Mouse (Mus musculus): ENCODE results near the gene Ttc7. TPM values are rescaled to one million over a fixed set of nuclear protein-coding genes. Genes with fewer than 3 reads are reported as not detected.

The Ttc7 gene
- polyA plus RNA-seq, 1 experiment from 2014 or later = 14.3 TPM

DNA sequence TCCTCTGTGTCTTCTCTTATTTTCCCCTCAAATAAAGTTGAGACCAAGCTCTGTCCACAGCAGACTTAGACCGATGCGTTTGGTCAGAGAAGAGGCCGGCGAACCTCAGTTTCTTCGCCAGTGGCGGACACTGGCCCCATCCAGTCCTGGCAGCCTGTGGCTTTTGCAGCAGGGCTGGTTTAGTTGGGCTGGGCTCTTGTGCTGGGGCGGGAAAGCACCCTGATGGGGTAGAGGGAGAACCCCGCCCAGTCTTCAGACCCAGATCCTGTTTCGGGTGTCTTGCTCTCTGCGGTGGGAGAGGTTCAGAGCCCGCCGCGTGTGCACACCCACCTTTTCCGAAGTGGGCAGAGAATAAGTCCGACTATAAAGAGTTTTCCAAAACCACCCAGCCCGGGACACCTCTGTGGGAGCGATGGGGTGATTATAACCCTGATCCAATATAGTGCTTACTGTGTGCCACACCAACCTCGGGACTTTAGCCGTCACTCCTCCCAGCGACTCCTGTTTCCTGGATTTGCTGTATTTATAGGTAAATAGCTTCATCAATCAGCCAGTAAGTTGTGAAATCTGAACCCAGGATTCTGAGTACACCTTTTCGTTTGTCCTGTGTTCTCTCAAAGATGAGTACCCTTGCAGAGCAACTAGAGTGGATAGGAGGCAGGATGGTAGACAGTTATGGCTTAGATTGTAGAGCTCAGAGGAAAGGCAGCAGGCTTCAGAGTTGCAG, 1.2 kb downstream of the Ttc7 start:
- no peaks in the 10 kb centered on the region for H3K36me3 ChIP-seq (ENCODE audit: control insufficient read depth, insufficient read depth, low read length)
- H3K4me3 ChIP-seq (ENCODE audit: low read depth, low read length) = peak overlapping the region; percentile 83
- peaks cover 14% of the 10 kb centered on the region for H3K4me1 ChIP-seq (replicated peaks; ENCODE audit: control insufficient read depth, insufficient read depth, low read length)
- peak overlapping the region; percentile 93 for H3K9ac ChIP-seq (ENCODE audit: low read depth, low read length)
- H3K27ac ChIP-seq (ENCODE audit: low read depth, low read length) = no peak overlapping the region
- H3K27me3 ChIP-seq (replicated peaks; ENCODE audit: control insufficient read depth, insufficient read depth, low read length) = peaks cover 2% of the 10 kb centered on the region; the same call in 1 of the 2 replicates
- WGBS = 6% methylated on average over 21 of the region's 21 CpGs
- ATAC-seq (replicated peaks; ENCODE audit: low FRiP score) (peak; percentile 21; the same call in 1 of the 2 replicates), DNase-seq (ENCODE audit: low spot score) (peak; percentile 63)
- peak overlapping the region; percentile 89 for H3K4me2 ChIP-seq
- no peaks in the 10 kb centered on the region for H3K9me3 ChIP-seq (ENCODE audit: control insufficient read depth, low read length)

DNA sequence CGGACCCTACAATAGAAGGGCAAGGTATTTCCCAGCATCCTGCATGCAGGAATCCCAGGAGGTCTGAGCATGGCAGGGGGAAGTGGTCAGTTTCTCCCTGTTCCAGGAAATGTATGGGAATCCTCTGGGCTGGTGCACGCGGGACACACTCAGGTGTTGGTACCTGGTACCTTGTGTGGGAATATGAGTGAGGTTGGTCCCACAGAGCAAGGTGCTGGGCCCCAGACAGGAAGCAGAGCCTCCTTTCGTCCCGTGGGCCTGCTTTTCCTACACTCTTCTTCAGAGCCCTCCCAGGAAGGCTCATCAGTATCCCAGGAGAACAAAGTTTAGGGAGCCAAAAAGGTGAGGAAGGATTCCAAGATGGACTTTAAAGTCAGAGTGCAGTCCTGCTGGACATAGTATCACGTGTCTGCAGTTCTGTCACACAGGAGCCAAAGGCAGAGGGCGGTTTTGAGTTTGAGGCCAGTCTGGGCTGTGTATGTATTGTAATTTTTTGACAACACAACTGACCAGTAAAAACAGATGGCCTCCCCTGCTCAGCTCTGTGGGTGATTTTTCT, 1.9 kb downstream of the Ttc7 start:
- H3K36me3 ChIP-seq (ENCODE audit: control insufficient read depth, insufficient read depth, low read length) = no peaks in the 10 kb centered on the region
- DNase-seq (ENCODE audit: low spot score) (no peak), ATAC-seq (replicated peaks; ENCODE audit: low FRiP score) (no peak)
- H3K9me3 ChIP-seq (ENCODE audit: control insufficient read depth, low read length) = no peaks in the 10 kb centered on the region
- H3K27me3 ChIP-seq (replicated peaks; ENCODE audit: control insufficient read depth, insufficient read depth, low read length) = peaks cover 2% of the 10 kb centered on the region; the same call in 1 of the 2 replicates
- WGBS = 72% methylated on average over 7 of the region's 7 CpGs
- peak overlapping the region; percentile 89 for H3K4me2 ChIP-seq
- peak overlapping the region; percentile 83 for H3K4me3 ChIP-seq (ENCODE audit: low read depth, low read length)
- H3K27ac ChIP-seq (ENCODE audit: low read depth, low read length) = no peak overlapping the region
- peaks cover 14% of the 10 kb centered on the region for H3K4me1 ChIP-seq (replicated peaks; ENCODE audit: control insufficient read depth, insufficient read depth, low read length)
- no peak overlapping the region for H3K9ac ChIP-seq (ENCODE audit: low read depth, low read length)

DNA sequence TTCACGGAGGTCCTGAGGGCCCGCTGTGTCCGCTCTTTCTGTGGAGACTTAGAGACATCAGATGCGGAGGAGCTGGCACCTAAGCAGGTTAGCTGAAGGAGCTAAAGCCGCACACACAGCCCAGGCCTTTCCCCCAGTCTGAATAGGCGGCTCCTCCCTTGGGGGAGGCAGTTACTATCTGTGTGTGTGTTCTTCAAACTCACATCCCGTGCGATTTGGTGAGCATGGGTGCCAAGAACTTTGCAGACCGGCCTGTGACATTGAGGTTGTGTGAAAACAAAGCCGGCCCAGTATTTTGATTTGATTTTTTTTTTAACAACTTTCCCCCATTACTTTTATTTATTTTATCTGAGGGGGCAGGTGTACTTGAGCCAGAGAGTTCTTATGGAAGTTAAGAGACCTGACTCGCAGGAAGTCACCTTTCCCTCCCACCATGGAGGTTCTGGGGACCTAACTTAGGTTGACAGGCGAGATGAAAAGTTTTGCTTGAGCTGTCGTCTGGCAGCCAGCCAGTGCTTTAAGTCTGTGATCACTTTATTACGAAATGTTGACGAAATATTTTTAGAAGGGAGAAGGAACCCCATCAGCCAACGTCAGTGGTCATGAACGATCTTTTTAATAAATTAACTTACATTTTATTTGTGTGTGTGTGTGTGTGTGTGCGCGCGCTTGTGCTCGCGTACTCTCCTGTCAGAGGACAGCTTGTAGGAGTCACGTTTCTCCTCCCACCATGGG, 3.2 kb downstream of the Ttc7 start:
- H3K27ac ChIP-seq (ENCODE audit: low read depth, low read length) = no peak overlapping the region
- H3K9me3 ChIP-seq (ENCODE audit: control insufficient read depth, low read length) = no peaks in the 10 kb centered on the region
- H3K4me1 ChIP-seq (replicated peaks; ENCODE audit: control insufficient read depth, insufficient read depth, low read length) = peaks cover 14% of the 10 kb centered on the region
- no peak overlapping the region for H3K9ac ChIP-seq (ENCODE audit: low read depth, low read length)
- peaks cover 2% of the 10 kb centered on the region; the same call in 1 of the 2 replicates for H3K27me3 ChIP-seq (replicated peaks; ENCODE audit: control insufficient read depth, insufficient read depth, low read length)
- no peak overlapping the region for H3K4me2 ChIP-seq
- H3K36me3 ChIP-seq (ENCODE audit: control insufficient read depth, insufficient read depth, low read length) = no peaks in the 10 kb centered on the region
- DNase-seq (ENCODE audit: low spot score) = no peak
- ATAC-seq (replicated peaks; ENCODE audit: low FRiP score) = no peak
- H3K4me3 ChIP-seq (ENCODE audit: low read depth, low read length) = no peak overlapping the region
- 80% methylated on average over 23 of the region's 23 CpGs for WGBS

DNA sequence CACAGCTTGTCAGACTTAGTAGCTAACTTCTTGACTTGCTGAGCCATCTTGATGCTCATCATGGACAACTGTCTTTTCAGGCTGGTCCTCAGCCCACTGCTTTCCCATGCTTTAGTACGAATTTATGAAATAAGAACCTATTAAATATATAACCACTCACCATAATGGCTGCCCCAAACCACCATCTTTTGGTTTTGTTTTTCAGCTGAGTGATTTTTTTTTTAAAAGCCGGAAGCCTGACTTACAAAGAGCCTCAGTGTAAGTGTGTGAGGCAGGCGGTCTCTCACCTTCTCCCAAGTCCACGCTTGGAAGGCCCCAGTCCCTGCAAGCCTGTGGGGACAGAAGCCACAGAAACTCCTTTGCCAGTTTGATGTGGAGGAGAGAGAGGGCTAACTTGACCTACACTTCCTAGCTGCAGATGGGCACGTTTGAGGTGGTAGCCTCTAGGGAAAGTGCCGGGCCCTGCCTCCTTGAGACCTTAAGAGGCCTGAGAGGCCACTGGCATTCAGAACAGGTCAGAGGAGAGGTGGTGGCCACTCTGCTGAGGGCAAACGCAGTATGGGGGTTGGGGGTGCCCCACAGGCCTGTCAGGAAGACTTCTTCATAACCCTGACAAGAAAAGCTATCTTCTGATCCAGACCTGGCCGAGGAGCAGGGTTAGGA, 3.9 kb downstream of the Ttc7 start:
- DNase-seq (ENCODE audit: low spot score) = no peak
- peaks cover 2% of the 10 kb centered on the region; the same call in 1 of the 2 replicates for H3K27me3 ChIP-seq (replicated peaks; ENCODE audit: control insufficient read depth, insufficient read depth, low read length)
- H3K9ac ChIP-seq (ENCODE audit: low read depth, low read length) = no peak overlapping the region
- no peak for ATAC-seq (replicated peaks; ENCODE audit: low FRiP score)
- H3K4me1 ChIP-seq (replicated peaks; ENCODE audit: control insufficient read depth, insufficient read depth, low read length) = peaks cover 14% of the 10 kb centered on the region
- H3K36me3 ChIP-seq (ENCODE audit: control insufficient read depth, insufficient read depth, low read length) = no peaks in the 10 kb centered on the region
- H3K4me2 ChIP-seq = no peak overlapping the region
- no peak overlapping the region for H3K4me3 ChIP-seq (ENCODE audit: low read depth, low read length)
- 71% methylated on average over 8 of the region's 8 CpGs for WGBS
- no peak overlapping the region for H3K27ac ChIP-seq (ENCODE audit: low read depth, low read length)
- no peaks in the 10 kb centered on the region for H3K9me3 ChIP-seq (ENCODE audit: control insufficient read depth, low read length)

DNA sequence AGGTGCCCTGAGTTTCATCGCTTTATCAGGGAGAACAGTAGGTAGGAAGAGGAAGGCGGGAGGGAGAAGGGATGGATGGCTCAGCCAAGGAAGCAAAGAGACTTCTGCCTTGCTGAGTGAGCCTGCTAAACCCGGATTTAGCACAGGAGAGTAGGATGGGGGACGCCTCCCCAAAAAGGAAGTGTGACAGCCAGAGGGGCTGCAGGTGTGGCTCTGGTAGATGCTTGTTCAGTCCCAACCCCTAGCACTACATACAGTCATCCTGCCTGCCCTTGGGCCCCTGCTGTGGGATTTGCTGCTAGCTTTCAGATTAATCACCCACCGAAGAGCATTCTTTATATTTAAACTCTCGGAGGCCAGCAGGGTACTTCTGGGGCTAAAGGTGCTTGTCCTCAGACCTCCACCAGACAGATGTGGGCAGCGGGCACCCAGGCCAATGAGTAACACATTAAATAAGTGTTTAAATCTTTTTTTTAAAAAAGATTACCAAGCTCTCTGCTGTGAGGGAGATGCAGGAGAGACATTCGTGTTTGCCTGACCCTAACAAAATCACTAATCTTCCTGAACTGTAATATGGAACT, 4.6 kb downstream of the Ttc7 start:
- H3K4me1 ChIP-seq (replicated peaks; ENCODE audit: control insufficient read depth, insufficient read depth, low read length) = peaks cover 11% of the 10 kb centered on the region

DNA sequence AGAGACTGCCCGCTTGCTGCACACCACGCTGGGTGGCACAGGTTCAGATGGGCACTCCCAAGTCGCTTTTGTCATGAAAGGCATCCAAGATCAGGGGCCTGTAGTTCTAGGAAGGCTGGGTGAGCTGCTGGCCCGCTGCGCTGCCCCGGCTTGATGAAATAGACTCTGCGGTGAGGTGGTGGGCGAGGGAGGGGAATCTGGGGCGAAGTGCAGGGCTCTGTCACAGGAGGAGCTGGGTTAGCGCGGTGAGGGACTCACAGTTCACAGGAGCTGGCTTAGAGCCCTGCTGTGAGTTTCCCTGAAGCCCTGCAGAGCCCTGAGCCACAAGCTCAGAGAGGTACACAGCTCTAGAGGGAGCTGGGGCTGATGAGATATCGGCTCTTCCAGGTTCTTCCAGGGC, 5.4 kb downstream of the Ttc7 start:
- no peaks in the 10 kb centered on the region for H3K9me3 ChIP-seq (ENCODE audit: control insufficient read depth, low read length)
- 43% methylated on average over 12 of the region's 12 CpGs for WGBS
- ATAC-seq (replicated peaks; ENCODE audit: low FRiP score) (no peak), DNase-seq (ENCODE audit: low spot score) (no peak)
- H3K27ac ChIP-seq (ENCODE audit: low read depth, low read length) = no peak overlapping the region
- H3K27me3 ChIP-seq (replicated peaks; ENCODE audit: control insufficient read depth, insufficient read depth, low read length) = peaks cover 2% of the 10 kb centered on the region; the same call in 1 of the 2 replicates
- H3K4me1 ChIP-seq (replicated peaks; ENCODE audit: control insufficient read depth, insufficient read depth, low read length) = peaks cover 11% of the 10 kb centered on the region
- H3K36me3 ChIP-seq (ENCODE audit: control insufficient read depth, insufficient read depth, low read length) = no peaks in the 10 kb centered on the region; the same call in 1 of the 2 replicates
- no peak overlapping the region for H3K9ac ChIP-seq (ENCODE audit: low read depth, low read length)
- H3K4me2 ChIP-seq = no peak overlapping the region
- H3K4me3 ChIP-seq (ENCODE audit: low read depth, low read length) = no peak overlapping the region

More for the DNA sequence above, 4.6 kb downstream of the Ttc7 start:
- WGBS = 65% methylated on average over 8 of the region's 8 CpGs
- ATAC-seq (replicated peaks; ENCODE audit: low FRiP score) (no peak), DNase-seq (ENCODE audit: low spot score) (no peak)
- Histone ChIP-seq H3K9ac (ENCODE audit: low read depth, low read length) (no peak overlapping the region), H3K4me3 (ENCODE audit: low read depth, low read length) (no peak overlapping the region), H3K9me3 (ENCODE audit: control insufficient read depth, low read length) (no peaks in the 10 kb centered on the region), H3K27ac (ENCODE audit: low read depth, low read length) (no peak overlapping the region), H3K4me2 (no peak overlapping the region), H3K36me3 (ENCODE audit: control insufficient read depth, insufficient read depth, low read length) (no peaks in the 10 kb centered on the region; the same call in 1 of the 2 replicates), H3K27me3 (replicated peaks; ENCODE audit: control insufficient read depth, insufficient read depth, low read length) (peaks cover 2% of the 10 kb centered on the region; the same call in 1 of the 2 replicates)

DNA sequence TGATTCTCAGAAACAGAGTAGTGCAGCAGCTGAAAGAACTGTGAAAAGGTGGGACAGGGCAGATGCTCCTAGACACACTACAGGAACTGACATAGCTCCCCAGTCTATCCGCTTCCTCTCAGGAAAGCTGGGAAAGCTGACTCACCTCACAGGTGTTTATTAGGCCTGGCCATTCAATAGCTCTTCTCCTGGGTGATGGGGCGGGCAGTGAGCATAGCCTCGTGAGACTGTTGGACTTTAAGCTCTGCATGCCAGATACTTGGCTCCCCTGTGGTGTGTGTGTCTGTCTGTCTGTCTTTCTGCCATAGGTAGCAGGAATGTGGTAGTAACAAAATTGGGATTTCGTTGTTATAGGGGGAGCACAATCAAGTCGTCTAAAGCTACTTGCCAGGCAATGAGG, 6.7 kb downstream of the Ttc7 start:
- peaks cover 5% of the 10 kb centered on the region for H3K4me1 ChIP-seq (replicated peaks; ENCODE audit: control insufficient read depth, insufficient read depth, low read length)
- no peak overlapping the region for H3K4me3 ChIP-seq (ENCODE audit: low read depth, low read length)
- H3K9ac ChIP-seq (ENCODE audit: low read depth, low read length) = no peak overlapping the region
- H3K9me3 ChIP-seq (ENCODE audit: control insufficient read depth, low read length) = no peaks in the 10 kb centered on the region
- 78% methylated on average over 5 of the region's 5 CpGs for WGBS
- no peaks in the 10 kb centered on the region; the same call in 1 of the 2 replicates for H3K27me3 ChIP-seq (replicated peaks; ENCODE audit: control insufficient read depth, insufficient read depth, low read length)
- no peaks in the 10 kb centered on the region; the same call in 1 of the 2 replicates for H3K36me3 ChIP-seq (ENCODE audit: control insufficient read depth, insufficient read depth, low read length)
- no peak overlapping the region for H3K4me2 ChIP-seq
- no peak overlapping the region for H3K27ac ChIP-seq (ENCODE audit: low read depth, low read length)
- ATAC-seq (replicated peaks; ENCODE audit: low FRiP score) (no peak), DNase-seq (ENCODE audit: low spot score) (no peak)

DNA sequence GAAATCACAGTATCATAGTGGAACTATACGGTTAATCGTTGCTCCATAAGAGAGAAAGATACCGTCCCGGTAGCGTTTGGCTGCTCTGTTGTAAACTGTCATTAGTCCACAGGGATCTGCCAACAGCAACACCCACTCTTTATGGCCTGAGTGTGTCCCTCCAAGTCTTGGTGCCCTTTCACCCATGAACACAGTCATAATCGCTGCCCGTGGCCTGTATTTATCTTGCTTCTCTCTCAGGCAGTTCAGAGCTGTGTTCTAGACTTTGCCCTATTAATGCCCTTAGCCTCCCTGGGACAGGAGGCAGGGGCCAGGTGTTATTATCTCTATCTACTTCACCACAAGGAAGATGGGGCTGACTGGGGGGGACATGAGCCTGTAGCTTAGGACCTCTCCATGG, 8.4 kb downstream of the Ttc7 start:
- no peak for ATAC-seq (replicated peaks; ENCODE audit: low FRiP score)
- Histone ChIP-seq H3K4me1 (replicated peaks; ENCODE audit: control insufficient read depth, insufficient read depth, low read length) (peaks cover 10% of the 10 kb centered on the region), H3K4me3 (ENCODE audit: low read depth, low read length) (no peak overlapping the region), H3K9ac (ENCODE audit: low read depth, low read length) (no peak overlapping the region), H3K4me2 (no peak overlapping the region), H3K9me3 (ENCODE audit: control insufficient read depth, low read length) (no peaks in the 10 kb centered on the region), H3K27me3 (replicated peaks; ENCODE audit: control insufficient read depth, insufficient read depth, low read length) (no peaks in the 10 kb centered on the region), H3K36me3 (ENCODE audit: control insufficient read depth, insufficient read depth, low read length) (no peaks in the 10 kb centered on the region; the same call in 1 of the 2 replicates), H3K27ac (ENCODE audit: low read depth, low read length) (no peak overlapping the region)
- DNase-seq (ENCODE audit: low spot score) = no peak
- 91% methylated on average over 7 of the region's 7 CpGs for WGBS

Data from liver, embryonic 11.5 days (tissue).